Mouse (Mus musculus) small intestine, adult 2 months (tissue): ENCODE data around the gene 1700025G04Rik.

Experiments used
- CTCF ChIP-seq: fragments of 200-500 bp; IDR thresholded peaks from 2 replicates; pipeline ENCODE4 v1.5.1; 2012; ENCODE audit warnings: low read depth, mild to moderate bottlenecking, control low read depth, inconsistent platforms, low read length, moderate library complexity, mixed read lengths; ENCODE audit not compliant: insufficient replicate concordance, insufficient read length; ENCODE audit errors: extremely low read depth
- POLR2A ChIP-seq: fragments of 200-500 bp; IDR thresholded peaks from 2 replicates; pipeline ENCODE4 v1.6.1; 2012; ENCODE audit warnings: low read depth, mild to moderate bottlenecking, control low read depth, inconsistent platforms, low read length, moderate library complexity

GRCm38 (mm10) chr1:151979803-151980456 lies 110.0 kb downstream of the 1700025G04Rik start:
- TF ChIP-seq POLR2A (no peak), CTCF (no peak)
